Comparison of ENCODE assay signal across 8 mouse cellular contexts in the genomic region with DNA sequence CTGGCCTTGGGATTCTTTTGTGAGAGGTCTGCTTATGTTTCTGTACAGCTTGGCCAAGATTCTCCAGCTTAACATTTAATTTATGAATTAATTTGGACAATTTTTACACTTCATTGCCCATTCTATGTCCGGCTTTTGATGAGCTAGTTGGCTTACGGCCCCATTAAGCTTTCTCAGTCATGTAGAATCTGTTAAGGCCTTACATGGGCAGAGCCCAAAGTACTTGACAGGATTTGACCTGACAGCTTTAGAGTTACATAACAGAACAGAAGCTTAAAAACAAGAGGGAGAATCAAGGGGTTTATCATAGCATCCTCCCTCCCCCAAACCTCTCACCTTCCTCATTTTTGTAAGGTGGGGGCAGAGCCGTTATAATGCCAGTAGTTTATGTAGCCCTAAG.
"Had no signal": no experiment of that assay in that cellular context is flagged by ENCODE, and none has a peak within 500 bp of the region (broad histone marks: within the 10 kb centered on the region; RNA-seq: fewer than 3 reads in every experiment).

No protein-coding gene starts in this region.

- DNase-seq: kidney, adult 11 months; kidney, postnatal 14 days; lung, embryonic 14.5 days; lung, postnatal 10 days; lung, postnatal 4 days; right cerebral cortex, postnatal 4 days; spleen, adult 18-20 months; thymus, postnatal 4 days had no signal
